Mouse (Mus musculus) limb, embryonic 14.5 days (tissue): ENCODE data around the gene Kcng3. TPM values are rescaled to one million over a fixed set of nuclear protein-coding genes. Genes with fewer than 3 reads are reported as not detected.

ENCODE experiments used
- ATAC-seq: fragments of 200-750 bp; cut with Nextera tagmentation; 2 replicates; pipeline ENCODE4 v1.8.0; 2017; ENCODE audit warnings: low read depth, moderate number of reproducible peaks, moderate TSS enrichment; ENCODE audit not compliant: low FRiP score
- DNase-seq: peaks from one replicate; pipeline ENCODE4 v3.0.0-alpha.2; 2015; ENCODE audit warnings: low spot score
- H3K27ac ChIP-seq: fragments of 300-500 bp; sonication (generic); replicated peaks from 2 replicates; pipeline ENCODE4 v1.5.1; 2014; ENCODE audit warnings: low read depth, mild to moderate bottlenecking, low read length, moderate library complexity, mixed read lengths
- H3K27me3 ChIP-seq: fragments of 300-500 bp; sonication (generic); 2 replicates; pipeline ENCODE4 v1.6.1; 2014; ENCODE audit warnings: low read length, mixed read lengths; ENCODE audit not compliant: control insufficient read depth, insufficient read depth
- H3K36me3 ChIP-seq: fragments of 300-500 bp; sonication (generic); 2 replicates; pipeline ENCODE4 v1.6.1; 2014; ENCODE audit warnings: mild to moderate bottlenecking, low read length, moderate library complexity, mixed read lengths; ENCODE audit not compliant: control insufficient read depth, insufficient read depth
- H3K4me1 ChIP-seq: fragments of 300-500 bp; sonication (generic); 2 replicates; pipeline ENCODE4 v1.6.1; 2014; ENCODE audit warnings: antibody characterized with exemption, low read length, mixed read lengths; ENCODE audit not compliant: control insufficient read depth, insufficient read depth
- H3K4me2 ChIP-seq: fragments of 300-500 bp; sonication (generic); replicated peaks from 2 replicates; pipeline ENCODE4 v1.6.1; 2014; ENCODE audit warnings: low read depth, mild to moderate bottlenecking, low read length, moderate library complexity; ENCODE audit not compliant: severe bottlenecking
- H3K4me3 ChIP-seq: fragments of 300-500 bp; sonication (generic); replicated peaks from 2 replicates; pipeline ENCODE4 v1.5.1; 2014; ENCODE audit warnings: low read length
- H3K9ac ChIP-seq: fragments of 300-500 bp; sonication (generic); 2 replicates; pipeline ENCODE4 v1.6.1; 2014; ENCODE audit warnings: mild to moderate bottlenecking, low read depth, low read length, moderate library complexity; ENCODE audit not compliant: severe bottlenecking
- H3K9me3 ChIP-seq: fragments of 300-500 bp; sonication (generic); 2 replicates; pipeline ENCODE4 v1.6.1; 2016; ENCODE audit warnings: low read length; ENCODE audit not compliant: control insufficient read depth
- POLR2A ChIP-seq: fragments of 200-500 bp; IDR thresholded peaks from 2 replicates; pipeline ENCODE4 v1.8.0; 2012; ENCODE audit warnings: inconsistent platforms, mild to moderate bottlenecking, moderate library complexity, borderline replicate concordance; ENCODE audit not compliant: insufficient read depth, insufficient read length; ENCODE audit errors: extremely low read depth
- WGBS: fragments of 180-500 bp; shearing (Covaris S2); extraction: QIAGEN DNeasy Blood & Tissue Kit; methylation state at CpG from one replicate; pipeline ENCODE4 v1.1.7; 2014; 5-methylcytosine and 5-hydroxymethylcytosine counted together
- polyA plus RNA-seq, 2 experiments: library from polyadenylated mRNA; depleted of rRNA in 1 of 2; stranded (reverse) in 1 of 2; unstranded in 1 of 2; fragments of >200 nt; fragmentation: Nextera tagmentation in 1 of 2; extraction: Ambion mirVana in 1 of 2; gene quantifications; 2 replicates each; pipeline versions ENCODE4 v1.2.1 to v1.2.3; 2012 to 2014

The Kcng3 gene
- polyA plus RNA-seq, 2 experiments: 0.06 TPM; not detected in 1

GRCm38 (mm10) chr17:83588663-83589341, 42.9 kb downstream of the Kcng3 start:
- Histone ChIP-seq H3K27ac (no peak overlapping the region), H3K4me2 (no peak overlapping the region), H3K27me3 (no peaks in the 10 kb centered on the region), H3K9me3 (no peaks in the 10 kb centered on the region), H3K9ac (no peak overlapping the region), H3K4me3 (no peak overlapping the region), H3K4me1 (no peaks in the 10 kb centered on the region), H3K36me3 (no peaks in the 10 kb centered on the region)
- TF ChIP-seq POLR2A: no peak
- DNase-seq: no peak
- 83% methylated on average over 6 of the region's 6 CpGs for WGBS
- no peak for ATAC-seq

- DNase-seq: no peak
- Histone ChIP-seq H3K27ac (no peak overlapping the region), H3K4me3 (no peak overlapping the region), H3K4me2 (no peak overlapping the region), H3K27me3 (no peaks in the 10 kb centered on the region), H3K9ac (no peak overlapping the region), H3K9me3 (no peaks in the 10 kb centered on the region), H3K36me3 (no peaks in the 10 kb centered on the region), H3K4me1 (no peaks in the 10 kb centered on the region)
- ATAC-seq: no peak
- 92% methylated on average over 8 of the region's 8 CpGs for WGBS
- no peak for TF ChIP-seq POLR2A
These were observed 44.0 kb downstream of the Kcng3 start for GRCm38 (mm10) chr17:83587731-83588130.

- ATAC-seq (no peak), DNase-seq (peak; percentile 7)
- Histone ChIP-seq H3K27ac (no peak overlapping the region), H3K4me1 (no peaks in the 10 kb centered on the region), H3K9ac (no peak overlapping the region), H3K4me2 (no peak overlapping the region), H3K9me3 (no peaks in the 10 kb centered on the region), H3K36me3 (no peaks in the 10 kb centered on the region), H3K27me3 (no peaks in the 10 kb centered on the region), H3K4me3 (no peak overlapping the region)
- TF ChIP-seq POLR2A: no peak
- 76% methylated on average over 2 of the region's 2 CpGs for WGBS
These were observed 49.1 kb downstream of the Kcng3 start for GRCm38 (mm10) chr17:83582585-83582984.

DNA sequence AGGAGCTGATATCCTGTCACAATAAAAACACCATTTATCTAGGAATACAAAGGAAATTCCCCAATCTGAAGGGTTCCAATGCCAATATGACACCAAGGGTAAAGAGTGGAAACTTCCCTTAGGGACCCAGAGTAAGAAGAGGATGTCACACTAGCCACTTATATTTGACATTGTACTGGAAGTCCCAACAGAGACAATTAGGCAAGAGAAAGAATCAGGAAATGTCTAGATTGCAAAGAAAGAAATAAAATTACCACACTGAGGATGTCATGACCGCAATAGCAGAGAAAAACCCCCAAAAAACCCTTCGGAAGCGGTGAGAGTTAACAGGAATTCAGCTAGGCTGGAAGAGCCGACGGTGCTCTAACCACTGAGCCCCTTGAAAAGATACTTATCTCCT, 51.0 kb downstream of the Kcng3 start:
- Histone ChIP-seq H3K9ac (no peak overlapping the region), H3K27ac (no peak overlapping the region), H3K4me2 (no peak overlapping the region), H3K4me1 (no peaks in the 10 kb centered on the region), H3K27me3 (no peaks in the 10 kb centered on the region), H3K4me3 (no peak overlapping the region), H3K36me3 (no peaks in the 10 kb centered on the region), H3K9me3 (no peaks in the 10 kb centered on the region)
- no peak for DNase-seq
- WGBS: 91% methylated on average over 5 of the region's 5 CpGs
- no peak for ATAC-seq
- TF ChIP-seq POLR2A: no peak

- no peak overlapping the region for H3K9ac ChIP-seq
- WGBS: 91% methylated on average over 11 of the region's 11 CpGs
- H3K4me2 ChIP-seq: no peak overlapping the region
- H3K9me3 ChIP-seq: no peaks in the 10 kb centered on the region
- H3K27me3 ChIP-seq: no peaks in the 10 kb centered on the region
- ATAC-seq (no peak), DNase-seq (no peak)
- no peak overlapping the region for H3K27ac ChIP-seq
- H3K36me3 ChIP-seq: no peaks in the 10 kb centered on the region
- H3K4me1 ChIP-seq: 0 out of 2 replicates have a peak, but pooled peaks cover 8% of the 10 kb centered on the region
- no peak overlapping the region for H3K4me3 ChIP-seq
- TF ChIP-seq POLR2A: no peak
These were observed 54.8 kb downstream of the Kcng3 start for GRCm38 (mm10) chr17:83576810-83577371.
